Mouse (Mus musculus): Measurements from ENCODE around the gene Gm16181.
A peak's percentile ranks its signal among the peaks of the same experiment; 100 is the strongest.

Gm16181 gene

DNA sequence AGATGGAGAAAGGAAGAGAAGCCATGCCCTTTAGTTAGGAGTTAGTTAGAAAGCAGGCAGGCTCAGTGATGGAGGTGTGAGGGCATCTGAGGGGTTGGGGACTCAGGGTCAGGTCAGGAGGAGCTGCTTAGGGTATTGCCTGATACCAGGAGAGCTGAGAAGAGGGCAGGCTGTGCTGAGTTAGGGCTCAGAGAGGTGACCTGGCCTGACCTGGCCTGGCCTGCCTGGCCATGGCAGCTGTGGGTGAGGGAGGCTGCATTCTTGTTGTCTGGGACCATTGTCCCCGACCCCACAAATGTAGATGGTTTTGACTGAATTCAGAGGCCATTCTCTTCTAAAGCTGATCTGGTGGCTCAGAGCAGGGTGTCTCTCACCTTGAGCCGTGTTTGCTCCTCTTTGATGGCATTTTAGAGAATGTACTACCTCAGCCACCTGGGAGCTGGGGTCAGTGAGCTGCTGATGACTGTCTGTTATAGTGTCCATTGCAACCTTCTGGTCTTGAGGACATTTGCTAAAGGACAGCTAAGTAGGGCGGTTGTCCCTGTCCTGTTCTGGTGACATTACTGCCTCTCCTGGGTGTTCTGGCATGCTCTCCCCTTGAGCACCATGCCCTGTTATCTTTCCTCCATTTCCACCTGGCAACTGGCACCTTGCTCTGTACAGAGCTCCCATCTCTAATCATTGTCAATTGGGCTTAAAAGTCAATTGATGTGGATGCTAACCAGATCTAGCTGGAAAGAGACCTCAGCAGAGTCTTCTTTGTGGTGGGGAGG is 29.9 kb downstream of the Gm16181 start:
- DNase-seq (ENCODE audit: low read depth, low spot score) = no peak

DNA sequence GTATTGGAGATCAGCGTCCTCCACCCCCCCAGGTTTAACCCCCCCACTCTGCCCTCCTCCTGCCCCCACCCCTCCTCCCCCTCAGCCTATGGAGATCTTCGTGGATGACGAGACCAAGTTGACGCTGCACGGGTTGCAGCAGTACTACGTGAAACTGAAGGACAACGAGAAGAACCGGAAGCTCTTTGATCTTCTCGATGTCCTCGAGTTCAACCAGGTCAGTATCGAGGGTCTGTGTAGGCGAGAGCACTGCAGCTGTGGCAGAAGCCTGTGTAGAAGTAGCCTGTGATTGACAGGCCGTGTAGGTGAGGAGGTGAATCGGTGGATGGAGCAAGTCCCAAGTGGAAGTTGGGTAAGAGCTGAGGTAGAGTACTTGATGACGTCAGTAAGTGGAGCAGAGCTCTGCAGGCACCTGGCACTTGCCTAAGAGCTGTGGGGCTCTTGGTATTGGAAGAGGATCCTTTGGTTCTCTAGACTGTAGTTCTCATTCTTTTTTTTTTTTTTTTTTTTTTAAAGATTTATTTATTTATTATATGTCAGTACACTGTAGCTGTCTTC is 30.6 kb downstream of the Gm16181 start:
- no peak for DNase-seq (ENCODE audit: low read depth, low spot score)

- no peak for DNase-seq (ENCODE audit: low read depth, low spot score)
Measured at GRCm38 (mm10) chr17:35251981-35252380, 31.3 kb downstream of the Gm16181 start.

DNA sequence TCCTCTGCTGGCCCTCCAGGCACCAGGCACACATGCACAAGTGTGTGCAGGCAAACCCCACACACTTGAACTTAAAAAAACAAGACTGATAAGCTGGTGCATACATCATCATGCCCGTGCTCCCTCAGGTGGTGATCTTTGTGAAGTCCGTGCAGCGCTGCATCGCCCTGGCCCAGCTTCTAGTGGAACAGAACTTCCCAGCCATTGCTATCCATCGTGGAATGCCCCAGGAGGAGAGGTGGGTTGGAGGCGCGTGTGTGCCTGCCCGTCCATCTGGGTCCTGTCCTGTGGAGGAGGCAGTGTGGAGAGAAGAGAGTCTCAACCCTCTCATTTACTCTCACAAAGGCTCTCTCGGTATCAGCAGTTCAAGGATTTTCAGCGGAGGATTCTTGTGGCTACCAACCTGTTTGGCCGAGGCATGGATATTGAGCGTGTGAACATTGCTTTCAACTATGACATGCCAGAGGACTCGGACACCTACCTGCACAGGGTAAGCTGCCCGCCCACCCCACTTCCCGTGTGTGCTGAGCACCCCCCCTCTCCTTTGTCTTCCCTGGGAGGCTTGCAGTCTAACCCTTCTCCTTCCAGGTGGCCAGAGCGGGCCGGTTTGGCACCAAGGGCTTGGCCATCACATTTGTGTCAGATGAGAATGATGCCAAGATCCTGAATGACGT is 32.1 kb downstream of the Gm16181 start:
- no peak for DNase-seq (ENCODE audit: low read depth, low spot score)

GRCm38 (mm10) chr17:35253293-35254093 is 32.9 kb downstream of the Gm16181 start:
- DNase-seq (ENCODE audit: low read depth, low spot score) = no peak

DNA sequence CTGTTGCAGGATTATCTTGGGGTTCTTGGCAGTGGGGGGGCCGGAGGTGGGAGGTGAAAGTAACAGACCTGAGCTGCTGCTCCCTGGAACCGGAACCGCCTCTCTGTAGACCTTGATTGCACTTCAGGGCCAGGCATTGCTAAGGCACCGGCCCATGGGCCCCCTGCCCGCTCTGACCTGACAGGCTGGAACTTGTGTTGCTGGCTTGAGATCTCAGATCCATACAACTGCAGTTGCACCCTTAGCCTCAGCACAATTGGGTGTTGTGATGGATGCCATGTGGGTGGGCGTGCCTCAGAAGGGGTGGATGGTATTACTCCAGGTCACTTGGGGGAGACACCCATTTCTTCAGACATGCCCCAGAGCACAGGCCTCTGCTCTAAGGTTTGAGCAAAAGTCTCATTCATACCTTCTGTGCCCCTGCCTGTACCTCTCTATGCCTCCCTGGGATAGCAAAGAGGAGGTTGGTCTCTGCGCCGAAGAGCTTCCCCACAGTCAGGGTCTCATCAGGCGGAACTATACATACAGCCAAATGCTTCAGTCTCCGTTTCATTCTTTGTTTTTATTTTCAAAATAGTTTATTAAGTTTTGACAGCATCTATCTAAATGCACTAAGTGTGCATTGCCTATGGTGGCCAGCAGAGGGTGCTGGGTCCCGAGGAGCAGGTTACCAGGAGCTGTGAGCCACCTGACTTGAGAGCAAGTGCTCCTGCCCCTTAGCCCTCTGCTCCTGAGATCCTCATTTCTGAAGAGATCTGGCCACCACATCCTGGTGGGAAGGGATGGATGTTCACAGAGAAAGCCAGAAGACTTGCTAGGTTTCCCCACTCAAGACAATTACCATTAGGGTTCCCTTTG is 33.8 kb downstream of the Gm16181 start:
- DNase-seq (ENCODE audit: low read depth, low spot score) = peak; percentile 70

DNA sequence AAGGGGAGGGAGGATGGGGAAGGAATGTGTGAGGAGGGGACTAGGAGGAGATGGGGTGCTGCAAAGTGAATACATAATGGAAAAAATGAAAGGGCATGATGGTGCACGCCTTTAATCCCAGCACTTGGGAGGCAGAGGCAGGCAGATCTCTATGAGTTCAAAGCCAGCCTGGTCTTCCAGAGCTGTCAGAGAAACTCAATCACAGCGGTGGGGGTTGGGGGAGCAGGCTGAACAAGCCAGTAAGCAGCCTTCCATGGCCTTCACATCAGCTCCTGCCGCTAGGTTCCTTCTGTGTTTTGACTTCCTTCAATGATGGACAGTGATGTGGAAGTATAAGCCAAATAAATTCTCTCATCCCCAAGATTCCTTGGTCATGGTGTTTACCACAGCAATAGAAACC is 34.7 kb downstream of the Gm16181 start:
- no peak for DNase-seq (ENCODE audit: low read depth, low spot score)

DNA sequence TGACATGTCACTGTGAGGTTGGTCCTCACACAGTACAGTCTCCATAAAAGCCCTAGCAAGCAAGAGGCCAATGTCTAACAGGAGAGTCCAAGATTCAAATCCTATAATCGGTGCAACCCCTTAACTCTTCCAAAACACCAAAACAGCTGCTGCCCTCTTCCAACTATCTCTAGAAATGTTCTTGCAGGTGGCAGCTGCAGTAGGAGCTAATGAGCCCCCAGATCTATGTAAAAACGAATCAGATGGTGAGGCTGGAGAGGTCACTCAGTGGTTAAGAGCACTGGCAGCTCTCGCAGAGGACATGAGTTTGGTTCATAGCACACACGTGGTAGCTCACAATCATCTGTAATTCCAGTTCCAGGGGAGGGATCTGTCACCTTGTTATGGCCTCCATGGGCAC is 35.1 kb downstream of the Gm16181 start:
- no peak for DNase-seq (ENCODE audit: low read depth, low spot score)

- no peak for DNase-seq (ENCODE audit: low read depth, low spot score)
Measured at GRCm38 (mm10) chr17:35257378-35257777, 36.7 kb downstream of the Gm16181 start.

GRCm38 (mm10) chr17:35257824-35258491 is 37.3 kb downstream of the Gm16181 start:
- DNase-seq (ENCODE audit: low read depth, low spot score) = peak; percentile 93

- DNase-seq (ENCODE audit: low read depth, low spot score) = no peak
Measured at GRCm38 (mm10) chr17:35258492-35259478, 38.2 kb downstream of the Gm16181 start.

DNA sequence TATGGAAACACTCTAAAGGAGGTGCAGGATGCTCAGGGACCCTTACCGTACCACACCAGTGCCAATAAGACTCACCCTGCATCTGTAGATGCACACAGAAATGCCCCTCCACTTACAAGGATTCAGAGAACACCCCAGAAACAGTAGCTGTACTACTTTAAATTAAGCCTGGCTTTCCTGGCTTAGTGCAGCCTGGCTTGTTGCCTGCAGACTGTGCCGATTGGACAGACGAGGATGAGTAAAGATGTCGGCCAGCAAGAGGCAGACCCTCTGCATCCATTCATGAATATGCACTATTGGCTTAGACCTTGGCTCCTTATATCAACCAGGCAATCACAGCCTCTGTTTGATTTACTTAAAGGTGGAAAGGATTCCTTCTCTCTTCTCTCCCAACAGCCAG is 39.0 kb downstream of the Gm16181 start:
- DNase-seq (ENCODE audit: low read depth, low spot score) = no peak

- no peak for DNase-seq (ENCODE audit: low read depth, low spot score)
Measured at GRCm38 (mm10) chr17:35261651-35262050, 41.0 kb downstream of the Gm16181 start.

DNA sequence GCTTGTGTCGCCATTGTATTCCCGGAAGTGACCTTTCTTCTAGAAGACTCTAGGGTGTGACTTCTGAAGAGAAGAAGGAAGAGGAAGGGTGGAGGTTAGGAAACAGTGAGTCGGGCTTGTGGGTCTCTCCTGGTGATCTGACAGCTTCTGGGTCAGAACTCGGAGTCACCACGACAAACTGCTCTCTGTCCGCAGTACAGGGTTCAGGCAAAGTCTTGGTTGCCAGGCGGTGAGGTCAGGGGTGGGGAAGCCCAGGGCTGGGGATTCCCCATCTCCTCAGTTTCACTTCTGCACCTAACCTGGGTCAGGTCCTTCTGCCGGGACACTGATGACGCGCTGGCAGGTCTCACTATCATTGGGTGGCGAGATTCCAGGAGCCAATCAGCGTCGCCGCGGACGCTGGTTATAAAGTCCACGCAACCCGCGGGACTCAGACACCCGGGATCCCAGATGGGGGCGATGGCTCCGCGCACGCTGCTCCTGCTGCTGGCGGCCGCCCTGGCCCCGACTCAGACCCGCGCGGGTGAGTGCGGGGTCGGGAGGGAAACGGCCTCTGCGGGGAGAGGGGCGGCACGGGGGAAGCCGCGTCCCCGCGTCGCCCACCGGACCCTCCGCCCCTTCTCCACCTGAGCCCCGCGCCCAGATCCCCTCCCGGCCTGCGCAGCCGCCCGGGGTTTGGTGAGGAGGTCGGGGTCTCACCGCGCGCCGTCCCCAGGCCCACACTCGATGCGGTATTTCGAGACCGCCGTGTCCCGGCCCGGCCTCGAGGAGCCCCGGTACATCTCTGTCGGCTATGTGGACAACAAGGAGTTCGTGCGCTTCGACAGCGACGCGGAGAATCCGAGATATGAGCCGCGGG is 42.3 kb downstream of the Gm16181 start, which contains the start of gene H2-D1:
Gene H2-D1, plus strand, starts transcription at position 67 of the 859 bp plus-strand sequence.
- DNase-seq (ENCODE audit: low read depth, low spot score) = peak; percentile 85

DNA sequence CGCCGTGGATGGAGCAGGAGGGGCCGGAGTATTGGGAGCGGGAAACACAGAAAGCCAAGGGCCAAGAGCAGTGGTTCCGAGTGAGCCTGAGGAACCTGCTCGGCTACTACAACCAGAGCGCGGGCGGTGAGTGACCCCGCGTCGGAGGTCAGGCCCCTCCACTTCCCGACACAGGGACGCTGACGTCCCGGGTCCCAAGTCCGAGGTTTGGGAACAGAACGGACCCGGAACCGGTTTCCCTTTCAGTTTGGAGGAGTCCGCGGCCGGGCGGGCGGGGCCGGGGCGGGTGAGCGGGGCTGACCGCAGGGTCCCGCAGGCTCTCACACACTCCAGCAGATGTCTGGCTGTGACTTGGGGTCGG is 42.9 kb downstream of the Gm16181 start:
- no peak for DNase-seq (ENCODE audit: low read depth, low spot score)

GRCm38 (mm10) chr17:35267399-35268086 is 46.9 kb downstream of the Gm16181 start:
- DNase-seq (ENCODE audit: low read depth, low spot score) = no peak

DNA sequence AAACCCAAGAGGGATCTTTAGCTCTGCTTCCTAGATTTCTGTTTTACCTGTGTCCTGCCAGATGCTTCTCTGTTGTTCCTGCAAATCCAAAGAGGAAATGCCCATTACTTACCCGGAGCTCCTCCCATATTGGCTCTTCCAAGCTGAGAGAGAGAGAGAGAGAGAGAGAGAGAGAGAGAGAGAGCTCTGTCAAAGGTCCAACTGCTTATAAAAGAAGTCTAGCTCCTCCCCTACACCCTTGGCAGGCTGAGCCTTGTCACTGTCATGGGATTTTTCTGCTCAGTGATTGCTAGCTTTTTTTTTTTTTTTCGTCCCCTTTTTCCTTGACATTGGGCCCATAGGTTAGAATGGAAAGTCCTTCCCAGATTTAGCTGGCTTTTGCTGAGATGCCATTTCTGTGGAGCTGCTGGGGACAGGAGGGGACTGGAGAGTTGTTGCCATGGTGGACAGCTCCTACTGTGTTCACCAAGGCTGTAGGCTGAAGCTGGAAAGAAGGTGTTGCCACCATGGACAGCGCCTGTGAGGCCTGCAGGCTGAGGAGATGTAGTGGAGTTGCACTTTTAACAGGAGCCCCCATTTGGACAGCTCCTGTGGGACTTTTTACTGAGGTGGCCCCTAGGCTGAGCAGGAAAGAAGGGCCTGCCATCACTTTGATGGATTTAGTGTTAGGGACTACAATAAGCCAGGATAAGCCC is 49.2 kb downstream of the Gm16181 start:
- DNase-seq (ENCODE audit: low read depth, low spot score) = peak; percentile 74

All from ES-CJ7 (cell line).